Mouse (Mus musculus): ENCODE data around the gene Unc119.

GRCm38 (mm10) chr11:78305272-78305671 lies 38.0 kb upstream of the Unc119 start:
- TF ChIP-seq CTCF (conservative IDR thresholded peaks at IDR 0.05; ENCODE audit: low read length) (no peak), NANOG (IDR thresholded peaks at IDR 0.05; ENCODE audit: borderline replicate concordance, low read length) (no peak)

Data from E14TG2a.4 (cell line).